ENCODE assay signal across 12 mouse cellular contexts in genomic region chr5:119958942-119959341, GRCm38 (mm10).
DNase-seq lines count a peak whose midpoint lies in the region; ATAC-seq lines count a peak whose summit lies in the region.
"Had no signal": no experiment of that assay in that cellular context is flagged by ENCODE, and none has a peak within 500 bp of the region (broad histone marks: within the 10 kb centered on the region; RNA-seq: fewer than 3 reads in every experiment).

No protein-coding gene starts in this region.

- 9% methylated on average over 14 of the region's 14 CpGs for WGBS in heart, embryonic 12.5 days
- WGBS in lung, embryonic 15.5 days, result 5% methylated on average over 14 of the region's 14 CpGs
- 11% methylated on average over 14 of the region's 14 CpGs for WGBS in limb, embryonic 13.5 days

- peaks cover 8% of the 10 kb centered on the region for H3K4me1 ChIP-seq in heart, embryonic 12.5 days (replicated peaks)
- H3K4me1 ChIP-seq in lung, embryonic 15.5 days, result no peaks in the 10 kb centered on the region
- peaks cover 30% of the 10 kb centered on the region for H3K4me1 ChIP-seq in limb, embryonic 13.5 days
- H3K4me1 ChIP-seq: forebrain, embryonic 15.5 days had no signal

- H3K9me3 ChIP-seq in heart, embryonic 12.5 days (replicated peaks), result no peaks in the 10 kb centered on the region
- H3K9me3 ChIP-seq in lung, embryonic 15.5 days, result no peaks in the 10 kb centered on the region
- no peaks in the 10 kb centered on the region for H3K9me3 ChIP-seq in limb, embryonic 13.5 days
- H3K9me3 ChIP-seq: forebrain, embryonic 15.5 days had no signal

- no peaks in the 10 kb centered on the region for H3K27me3 ChIP-seq in heart, embryonic 12.5 days (replicated peaks)
- H3K27me3 ChIP-seq in lung, embryonic 15.5 days, result no peaks in the 10 kb centered on the region
- H3K27me3 ChIP-seq in limb, embryonic 13.5 days, result peaks cover 28% of the 10 kb centered on the region
- H3K27me3 ChIP-seq: forebrain, embryonic 15.5 days had no signal

- H3K4me2 ChIP-seq in heart, embryonic 12.5 days, result peak overlapping the region; percentile 60
- peak overlapping the region; percentile 35 for H3K4me2 ChIP-seq in lung, embryonic 15.5 days
- peak overlapping the region; percentile 43 for H3K4me2 ChIP-seq in limb, embryonic 13.5 days (replicated peaks)
- H3K4me2 ChIP-seq: forebrain, embryonic 15.5 days; liver, embryonic 11.5 days had no signal

- intact Hi-C loops in heart, postnatal 25 days (cut with DNase I), result no loop called here

- no peak overlapping the region for H3K27ac ChIP-seq in heart, embryonic 12.5 days (ENCODE audit: poor library complexity, severe bottlenecking)
- no peak overlapping the region for H3K27ac ChIP-seq in lung, embryonic 15.5 days
- H3K27ac ChIP-seq in limb, embryonic 13.5 days, result no peak overlapping the region
- H3K27ac ChIP-seq: forebrain, embryonic 15.5 days had no signal

- no peak for DNase-seq in heart, postnatal 25 days (ENCODE audit: low spot score)
- DNase-seq in lung, postnatal 25 days (ENCODE audit: low spot score), result no peak
- peak; percentile 36 for DNase-seq in embryo, embryonic 9.5 days (ENCODE audit: extremely low spot score)
- no peak for DNase-seq in Muller cell, postnatal 12 days (ENCODE audit: inconsistent ontology term)
- no peak for DNase-seq in right cerebral cortex, postnatal 4 days
- DNase-seq: kidney, adult 18-20 months; right cerebral cortex, postnatal 14 days had no signal

- H3K4me3 ChIP-seq in heart, embryonic 12.5 days, result no peak overlapping the region
- no peak overlapping the region for H3K4me3 ChIP-seq in lung, embryonic 15.5 days
- H3K4me3 ChIP-seq in limb, embryonic 13.5 days, result no peak overlapping the region
- H3K4me3 ChIP-seq: forebrain, embryonic 15.5 days had no signal

- peak; percentile 79; the same call in 1 of the 2 replicates for ATAC-seq in heart, embryonic 12.5 days (ENCODE audit: insufficient number of reproducible peaks, low FRiP score)
- no peak; the same call in 1 of the 2 replicates for ATAC-seq in lung, embryonic 15.5 days (ENCODE audit: borderline replicate concordance, extremely low read depth, low FRiP score, low TSS enrichment)
- ATAC-seq in limb, embryonic 13.5 days (ENCODE audit: low FRiP score, low read depth), result no peak
- ATAC-seq: forebrain, embryonic 15.5 days had no signal

- no peaks in the 10 kb centered on the region for H3K36me3 ChIP-seq in heart, embryonic 12.5 days
- no peaks in the 10 kb centered on the region for H3K36me3 ChIP-seq in lung, embryonic 15.5 days
- no peaks in the 10 kb centered on the region for H3K36me3 ChIP-seq in limb, embryonic 13.5 days
- H3K36me3 ChIP-seq: forebrain, embryonic 15.5 days had no signal

- H3K9ac ChIP-seq in heart, embryonic 12.5 days, result no peak overlapping the region
- H3K9ac ChIP-seq in lung, embryonic 15.5 days, result no peak overlapping the region
- no peak overlapping the region for H3K9ac ChIP-seq in limb, embryonic 13.5 days
- H3K9ac ChIP-seq: forebrain, embryonic 15.5 days had no signal
